Mouse (Mus musculus): ENCODE measurements at regions not wholly inside any gene's neighbourhood (a gene's known extent, or its start where the extent isn't known, plus 50 kb on each side); places are given as distances from the start of the nearest gene placed in this dataset.

- TF ChIP-seq CTCF (IDR thresholded peaks at IDR 0.05; ENCODE audit: control insufficient read depth, insufficient read depth, low read length) = no peak
- no peak for TF ChIP-seq POLR2A (IDR thresholded peaks at IDR 0.05; ENCODE audit: borderline replicate concordance, control insufficient read depth, low read depth, low read length)
Observed at GRCm38 (mm10) chr10:9529408-9529807, 145.6 kb downstream of the Samd5 start.

Data from bone marrow, adult 2 months (tissue).